Mouse (Mus musculus): Measurements from ENCODE around the gene Prdx5.
"Not testable (repeated sequence)": the region's sequence is repeated elsewhere in the genome, so short reads cannot be mapped to it uniquely, and the experiment has no call there.

Gene Prdx5

GRCm38 (mm10) chr19:6895608-6896305 is 14.1 kb downstream of the Prdx5 start:
- in situ Hi-C loops (cut with MboI; ENCODE audit: low sequenced_read_pairs) = not testable (repeated sequence)

DNA sequence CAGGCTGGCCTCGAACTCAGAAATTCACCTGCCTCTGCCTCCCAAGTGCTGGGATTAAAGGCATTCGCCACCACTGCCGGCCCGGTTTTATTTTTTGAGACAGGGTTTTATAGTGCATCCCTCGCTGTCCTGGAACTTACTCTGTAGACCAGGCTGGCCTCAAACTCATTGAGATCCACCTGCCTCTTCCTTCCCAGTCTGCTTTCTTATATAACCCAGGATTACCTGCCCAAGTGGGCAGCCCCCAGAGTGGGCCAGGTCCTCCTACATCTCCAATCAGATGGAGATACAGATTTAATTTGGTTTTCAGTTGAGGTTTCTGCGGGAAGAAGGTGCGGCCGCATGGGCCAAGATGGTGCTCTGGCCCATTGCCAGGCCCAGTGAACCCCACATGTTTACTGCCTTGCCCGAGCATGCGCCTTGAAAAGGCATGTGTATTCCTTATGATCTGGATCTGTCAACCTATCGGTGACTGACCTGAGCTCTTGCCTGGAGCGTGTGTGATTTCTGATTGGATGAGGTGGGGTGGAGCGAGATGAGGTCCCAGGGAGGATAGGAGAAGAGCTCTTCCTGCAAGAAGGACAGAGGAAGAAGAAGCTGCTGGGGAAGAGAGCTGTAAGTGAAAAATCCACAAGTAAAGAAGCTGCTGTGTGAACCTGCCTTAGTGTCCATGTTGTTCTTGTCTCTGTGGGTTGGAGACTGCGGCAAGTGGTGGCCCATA is 16.0 kb downstream of the Prdx5 start:
- in situ Hi-C loops (cut with MboI; ENCODE audit: low sequenced_read_pairs) = no loop called here

- in situ Hi-C loops (cut with MboI; ENCODE audit: low sequenced_read_pairs) = no loop called here
Measured at GRCm38 (mm10) chr19:6892512-6892911, 17.4 kb downstream of the Prdx5 start.

- in situ Hi-C loops (cut with MboI; ENCODE audit: low sequenced_read_pairs) = no loop called here
Measured at GRCm38 (mm10) chr19:6877965-6878364, 31.9 kb downstream of the Prdx5 start.

DNA sequence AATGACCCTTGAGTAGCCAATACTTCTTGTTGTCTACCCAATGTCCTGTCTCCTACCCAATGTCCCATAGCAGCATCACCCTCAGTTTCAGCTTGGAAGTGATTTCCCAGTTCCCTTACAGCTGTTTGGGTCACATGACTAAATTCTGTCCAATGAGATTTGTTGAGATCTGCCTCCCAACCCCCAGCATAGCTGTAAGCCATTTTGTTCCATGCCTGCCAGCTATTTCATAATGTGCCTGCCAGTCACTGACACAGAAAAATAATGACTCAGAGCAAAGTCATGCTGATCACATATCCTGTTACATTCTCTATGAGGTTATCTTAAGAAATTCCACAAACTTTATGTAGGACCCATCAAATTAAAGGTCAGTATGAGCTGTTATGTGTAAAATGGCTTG is 33.1 kb downstream of the Prdx5 start:
- in situ Hi-C loops (cut with MboI; ENCODE audit: low sequenced_read_pairs) = no loop called here

DNA sequence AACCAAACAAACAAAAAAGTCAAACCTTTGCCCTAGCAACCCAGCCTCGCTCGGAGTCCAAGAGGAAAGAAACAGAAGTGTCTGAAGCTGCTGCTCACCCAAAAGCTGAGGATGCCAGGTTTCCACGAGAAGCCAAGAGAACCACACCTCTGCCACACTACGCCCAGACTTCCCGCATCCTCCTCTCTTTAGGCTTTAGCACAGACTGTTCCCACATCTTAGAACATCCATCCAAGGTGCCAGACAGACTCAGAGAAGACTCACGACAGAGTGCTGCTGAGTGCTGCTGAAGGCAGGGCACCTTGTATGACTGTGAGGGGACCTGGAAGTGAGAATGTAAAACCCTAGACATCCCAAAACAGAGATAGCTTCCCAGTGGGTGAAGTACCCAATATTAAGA is 34.1 kb downstream of the Prdx5 start:
- in situ Hi-C loops (cut with MboI; ENCODE audit: low sequenced_read_pairs) = no loop called here

- in situ Hi-C loops (cut with MboI; ENCODE audit: low sequenced_read_pairs) = no loop called here
Measured at GRCm38 (mm10) chr19:6874257-6874656, 35.6 kb downstream of the Prdx5 start.

DNA sequence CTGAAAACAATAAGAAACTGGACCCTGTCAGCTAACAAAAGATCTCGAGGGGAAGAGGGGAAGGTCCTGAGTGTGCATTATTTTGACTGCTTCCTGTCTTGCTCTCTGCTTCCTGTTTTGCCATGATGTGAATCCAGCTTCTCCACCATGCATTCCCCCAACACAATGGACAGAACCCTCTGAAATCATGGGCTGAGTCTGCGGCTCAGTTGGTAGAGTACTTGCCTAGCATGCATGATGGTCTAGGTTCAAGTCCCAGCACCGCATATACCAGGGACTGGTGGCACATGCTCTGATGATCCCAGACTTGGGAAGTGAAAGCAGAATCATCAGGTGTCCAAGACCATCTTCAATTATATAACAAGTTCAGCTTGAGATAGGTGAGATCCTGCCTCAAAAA is 37.2 kb downstream of the Prdx5 start:
- in situ Hi-C loops (cut with MboI; ENCODE audit: low sequenced_read_pairs) = no loop called here

- in situ Hi-C loops (cut with MboI; ENCODE audit: low sequenced_read_pairs) = no loop called here
Measured at GRCm38 (mm10) chr19:6871574-6872271, 38.2 kb downstream of the Prdx5 start.

DNA sequence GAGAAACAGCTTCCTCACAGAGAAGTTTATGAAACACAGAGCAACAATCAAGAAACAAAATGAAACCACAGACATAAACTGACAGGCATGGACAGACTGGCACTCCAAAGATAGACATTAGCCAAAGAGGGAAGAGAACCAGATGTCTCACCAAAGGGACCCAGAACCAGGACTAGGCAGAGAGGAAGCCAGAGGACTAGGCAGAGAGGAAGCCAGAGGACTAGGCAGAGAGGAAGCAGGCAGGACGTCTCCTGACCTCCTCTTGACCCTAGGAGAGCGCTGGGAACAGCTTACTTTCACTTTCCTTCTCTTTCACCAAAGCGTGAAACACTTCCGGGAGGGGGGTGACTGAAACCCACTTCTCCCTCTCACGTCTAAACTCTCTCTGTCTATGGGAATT is 40.6 kb downstream of the Prdx5 start:
- in situ Hi-C loops (cut with MboI; ENCODE audit: low sequenced_read_pairs) = no loop called here

DNA sequence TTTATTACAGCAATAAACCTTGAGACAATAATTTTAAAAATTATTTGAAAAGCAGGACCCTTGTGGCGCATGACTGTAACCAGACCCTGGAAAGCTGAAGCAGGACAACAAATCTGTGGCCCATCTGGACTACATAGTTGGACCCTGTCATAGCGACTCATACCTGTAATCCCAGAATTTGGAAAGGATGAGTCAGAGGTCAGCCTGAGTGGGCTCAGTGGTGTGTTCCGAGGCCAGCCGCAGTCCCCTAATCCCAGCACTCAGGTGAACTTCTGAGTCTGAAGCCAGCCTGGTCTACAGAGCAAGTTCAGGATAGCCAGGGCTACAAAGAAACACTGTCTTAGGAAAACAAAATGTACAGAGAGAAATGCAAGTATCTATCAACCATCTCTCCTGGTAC is 48.5 kb downstream of the Prdx5 start:
- in situ Hi-C loops (cut with MboI; ENCODE audit: low sequenced_read_pairs) = no loop called here

DNA sequence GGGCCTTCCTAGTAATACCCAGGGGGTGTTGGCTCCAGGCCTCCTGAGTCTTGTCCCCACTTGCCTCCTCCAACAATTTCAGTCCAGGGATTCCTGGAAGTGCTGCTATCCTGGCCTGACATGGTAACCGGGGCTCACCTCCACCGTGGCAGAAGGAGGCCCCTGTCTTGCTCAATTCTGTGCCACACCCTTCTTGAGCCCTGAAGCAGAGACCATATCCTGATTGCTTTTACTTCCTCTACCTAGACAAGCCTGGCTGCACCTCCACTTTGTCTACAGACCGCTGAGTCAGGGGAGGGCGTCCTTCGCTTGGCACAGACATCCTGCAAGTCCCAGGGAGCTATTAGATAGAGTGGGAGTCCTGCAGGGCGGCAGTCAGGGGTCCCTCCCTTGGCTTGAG is 49.2 kb downstream of the Prdx5 start:
- in situ Hi-C loops (cut with MboI; ENCODE audit: low sequenced_read_pairs) = no loop called here

- in situ Hi-C loops (cut with MboI; ENCODE audit: low sequenced_read_pairs) = no loop called here
Measured at GRCm38 (mm10) chr19:6859971-6860370, 49.9 kb downstream of the Prdx5 start.

DNA sequence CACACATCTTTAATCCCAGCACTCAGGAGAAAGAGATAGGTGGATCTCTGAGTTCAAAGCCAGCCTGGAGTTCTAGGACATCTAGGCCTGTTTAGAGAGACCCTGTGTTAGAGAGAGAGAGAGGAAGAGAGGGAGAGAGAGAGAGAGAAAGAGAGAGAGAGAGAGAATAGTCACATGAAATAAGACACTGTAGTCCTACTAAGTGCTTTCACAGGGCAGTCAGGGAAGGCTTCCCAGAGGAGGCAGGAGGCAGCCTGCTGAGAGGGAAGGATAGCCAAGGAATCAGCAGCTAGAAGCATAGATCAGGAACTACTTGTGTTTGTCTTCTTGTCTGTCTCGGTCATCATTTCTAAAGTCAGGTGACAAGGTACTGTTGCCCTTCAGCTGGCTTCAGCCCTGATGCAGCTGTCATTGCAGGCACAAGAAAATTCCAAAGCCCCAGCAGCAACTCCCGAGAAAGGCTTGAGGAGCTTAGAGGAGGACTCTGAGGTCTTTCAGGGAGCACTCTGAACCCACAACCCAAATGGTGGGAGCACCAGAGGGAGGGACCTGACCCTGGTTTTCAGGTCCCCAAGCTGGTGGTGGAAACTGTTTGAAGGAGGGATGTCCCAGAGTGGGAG is 50.8 kb downstream of the Prdx5 start:
- in situ Hi-C loops (cut with MboI; ENCODE audit: low sequenced_read_pairs) = no loop called here

DNA sequence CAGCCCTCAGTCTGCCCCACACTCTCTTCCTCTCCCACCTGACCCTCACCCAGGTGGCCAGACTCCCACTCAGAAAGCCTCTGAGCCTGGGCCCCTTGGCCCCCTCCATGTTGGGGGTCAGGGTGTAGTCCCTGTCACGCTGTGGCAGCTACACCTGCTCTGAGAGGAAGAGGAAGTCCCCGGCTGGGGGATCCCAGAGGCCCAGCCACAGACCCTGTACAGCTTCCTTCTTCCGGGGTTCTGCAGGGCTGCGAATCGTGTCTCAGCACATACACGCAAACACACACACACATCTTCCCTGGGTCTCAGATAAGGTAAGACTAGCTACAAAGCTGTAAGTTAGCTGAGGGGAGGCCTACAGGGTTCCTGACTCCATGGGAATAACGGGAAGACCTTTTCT is 51.9 kb downstream of the Prdx5 start, which contains the start of gene Ccdc88b:
TSS of gene Ccdc88b (minus strand) at position 181 of the 400 bp plus-strand sequence.
- in situ Hi-C loops (cut with MboI; ENCODE audit: low sequenced_read_pairs) = no loop called here

- in situ Hi-C loops (cut with MboI; ENCODE audit: low sequenced_read_pairs) = no loop called here
Measured at GRCm38 (mm10) chr19:6857391-6858005, 52.4 kb downstream of the Prdx5 start.

DNA sequence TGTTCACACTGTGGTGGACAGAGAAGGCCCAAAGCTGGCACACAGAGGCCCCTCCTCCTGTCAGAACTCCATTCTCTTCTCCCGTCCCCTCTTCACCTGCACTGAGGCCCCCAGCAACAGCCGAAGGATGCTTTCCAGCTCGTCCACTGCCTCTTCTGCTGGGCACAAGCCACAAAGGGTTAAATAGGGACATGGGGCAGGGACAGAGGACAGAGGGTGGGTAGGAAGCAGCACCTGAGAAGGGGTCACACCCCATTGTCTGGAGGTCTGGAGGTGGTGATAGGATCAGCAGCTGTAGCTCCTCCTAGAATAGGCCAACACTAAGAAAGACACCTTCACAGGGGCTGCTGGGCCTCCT is 52.9 kb downstream of the Prdx5 start:
- in situ Hi-C loops (cut with MboI; ENCODE audit: low sequenced_read_pairs) = no loop called here

Data from CH12F3 (cell line).